Mouse (Mus musculus): ENCODE data around the gene Olfr573-ps1. TPM values are rescaled to one million over a fixed set of nuclear protein-coding genes. Genes with fewer than 3 reads are reported as not detected.

The Olfr573-ps1 gene
- polyA plus RNA-seq, 1 experiment from 2014 or later: not detected

Other genes starting within 250 kb of the Olfr573-ps1 start
- gene Olfr557, start 246.7 kb downstream of the Olfr573-ps1 start, polyA plus RNA-seq (2014; fragmentation: Nextera tagmentation; extraction: Ambion mirVana): not detected in 2 replicates
- 0.15 TPM in 1 of 2 replicates, not detected in the other for gene Olfr558, start 240.4 kb downstream of the Olfr573-ps1 start, polyA plus RNA-seq (2014; fragmentation: Nextera tagmentation; extraction: Ambion mirVana)
- not detected in 2 replicates for gene Olfr33, start 223.5 kb downstream of the Olfr573-ps1 start, polyA plus RNA-seq (2014; fragmentation: Nextera tagmentation; extraction: Ambion mirVana)
- gene Olfr559, start 215.1 kb downstream of the Olfr573-ps1 start, polyA plus RNA-seq (2014; fragmentation: Nextera tagmentation; extraction: Ambion mirVana): not detected in 2 replicates
- gene Olfr560, start 183.2 kb downstream of the Olfr573-ps1 start, polyA plus RNA-seq (2014; fragmentation: Nextera tagmentation; extraction: Ambion mirVana): not detected in 2 replicates
- 0.14 TPM in 1 of 2 replicates, not detected in the other for gene Olfr78, start 183.1 kb downstream of the Olfr573-ps1 start, polyA plus RNA-seq (2014; fragmentation: Nextera tagmentation; extraction: Ambion mirVana)
- not detected in 2 replicates for gene Olfr561, start 171.4 kb downstream of the Olfr573-ps1 start, polyA plus RNA-seq (2014; fragmentation: Nextera tagmentation; extraction: Ambion mirVana)
- gene Olfr564, start 139.1 kb downstream of the Olfr573-ps1 start, polyA plus RNA-seq (2014; fragmentation: Nextera tagmentation; extraction: Ambion mirVana): not detected in 2 replicates
- not detected in 2 replicates for gene Olfr566, start 83.8 kb downstream of the Olfr573-ps1 start, polyA plus RNA-seq (2014; fragmentation: Nextera tagmentation; extraction: Ambion mirVana)
- not detected in 2 replicates for gene Olfr568, start 65.5 kb downstream of the Olfr573-ps1 start, polyA plus RNA-seq (2014; fragmentation: Nextera tagmentation; extraction: Ambion mirVana)
- gene Olfr569, start 51.7 kb downstream of the Olfr573-ps1 start, polyA plus RNA-seq (2014; fragmentation: Nextera tagmentation; extraction: Ambion mirVana): not detected in 2 replicates
- not detected in 2 replicates for gene Olfr570, start 48.0 kb downstream of the Olfr573-ps1 start, polyA plus RNA-seq (2014; fragmentation: Nextera tagmentation; extraction: Ambion mirVana)
- not detected in 2 replicates for gene Olfr571, start 25.0 kb downstream of the Olfr573-ps1 start, polyA plus RNA-seq (2014; fragmentation: Nextera tagmentation; extraction: Ambion mirVana)
- not detected in 2 replicates for gene Olfr572, start 18.2 kb downstream of the Olfr573-ps1 start, polyA plus RNA-seq (2014; fragmentation: Nextera tagmentation; extraction: Ambion mirVana)
- not detected in 2 replicates for gene Olfr574, start 5.9 kb upstream of the Olfr573-ps1 start, polyA plus RNA-seq (2014; fragmentation: Nextera tagmentation; extraction: Ambion mirVana)
- not detected in 2 replicates for gene Olfr575, start 16.2 kb upstream of the Olfr573-ps1 start, polyA plus RNA-seq (2014; fragmentation: Nextera tagmentation; extraction: Ambion mirVana)
- gene Olfr576, start 20.1 kb upstream of the Olfr573-ps1 start, polyA plus RNA-seq (2014; fragmentation: Nextera tagmentation; extraction: Ambion mirVana): not detected in 2 replicates
- not detected in 2 replicates for gene Olfr577, start 33.4 kb upstream of the Olfr573-ps1 start, polyA plus RNA-seq (2014; fragmentation: Nextera tagmentation; extraction: Ambion mirVana)
- gene Olfr578, start 46.7 kb upstream of the Olfr573-ps1 start, polyA plus RNA-seq (2014; fragmentation: Nextera tagmentation; extraction: Ambion mirVana): not detected in 2 replicates
- not detected in 2 replicates for gene Olfr582, start 95.4 kb upstream of the Olfr573-ps1 start, polyA plus RNA-seq (2014; fragmentation: Nextera tagmentation; extraction: Ambion mirVana)
- gene Olfr583, start 108.7 kb upstream of the Olfr573-ps1 start, polyA plus RNA-seq (2014; fragmentation: Nextera tagmentation; extraction: Ambion mirVana): not detected in 2 replicates
- gene Olfr584, start 139.3 kb upstream of the Olfr573-ps1 start, polyA plus RNA-seq (2014; fragmentation: Nextera tagmentation; extraction: Ambion mirVana): not detected in 2 replicates
- gene Olfr585, start 155.1 kb upstream of the Olfr573-ps1 start, polyA plus RNA-seq (2014; fragmentation: Nextera tagmentation; extraction: Ambion mirVana): not detected in 2 replicates
- gene Olfr586, start 183.1 kb upstream of the Olfr573-ps1 start, polyA plus RNA-seq (2014; fragmentation: Nextera tagmentation; extraction: Ambion mirVana): not detected in 2 replicates
- not detected in 2 replicates for gene Olfr588-ps1, start 198.3 kb upstream of the Olfr573-ps1 start, polyA plus RNA-seq (2014; fragmentation: Nextera tagmentation; extraction: Ambion mirVana)
- not detected in 2 replicates for gene Olfr589, start 213.8 kb upstream of the Olfr573-ps1 start, polyA plus RNA-seq (2014; fragmentation: Nextera tagmentation; extraction: Ambion mirVana)
- not detected in 2 replicates for gene Olfr591, start 235.8 kb upstream of the Olfr573-ps1 start, polyA plus RNA-seq (2014; fragmentation: Nextera tagmentation; extraction: Ambion mirVana)
- gene Olfr592, start 242.2 kb upstream of the Olfr573-ps1 start, polyA plus RNA-seq (2014; fragmentation: Nextera tagmentation; extraction: Ambion mirVana): not detected in 2 replicates

Data from hindbrain, embryonic 11.5 days (tissue).